In genomic region chr4:107485903-107486302, GRCm38 (mm10) we compare ENCODE assay signal across 11 mouse cellular contexts. TPM values are rescaled to one million over a fixed set of nuclear protein-coding genes. Genes with fewer than 3 reads are reported as not detected.
DNase-seq lines count a peak whose midpoint lies in the region; ATAC-seq lines count a peak whose summit lies in the region.
"Had no signal": no experiment of that assay in that cellular context is flagged by ENCODE, and none has a peak within 500 bp of the region (broad histone marks: within the 10 kb centered on the region; RNA-seq: fewer than 3 reads in every experiment).

No protein-coding gene starts in this region.

- H3K4me2 ChIP-seq in embryonic facial prominence, embryonic 11.5 days (ENCODE audit: low read depth, low read length), result no peak overlapping the region

- no peak overlapping the region for H3K27ac ChIP-seq in embryonic facial prominence, embryonic 11.5 days (replicated peaks; ENCODE audit: low read depth, low read length)
- no peak overlapping the region for H3K27ac ChIP-seq in embryonic facial prominence, embryonic 10.5 days (replicated peaks)

- no peaks in the 10 kb centered on the region for H3K36me3 ChIP-seq in embryonic facial prominence, embryonic 11.5 days (replicated peaks; ENCODE audit: control insufficient read depth, insufficient read depth, low read depth, low read length)
- H3K36me3 ChIP-seq in embryonic facial prominence, embryonic 10.5 days (replicated peaks), result no peaks in the 10 kb centered on the region

- WGBS in embryonic facial prominence, embryonic 11.5 days, result 71% methylated on average over 5 of the region's 5 CpGs
- 70% methylated on average over 5 of the region's 5 CpGs for WGBS in embryonic facial prominence, embryonic 10.5 days

- no peak for DNase-seq in embryonic facial prominence, embryonic 11.5 days (ENCODE audit: low spot score)
- no peak for DNase-seq in embryonic facial prominence, embryonic 10.5 days (ENCODE audit: low spot score)
- peak; percentile 31 to 35 for DNase-seq in layer of hippocampus, postnatal 10 days (ENCODE audit: low spot score in 2 of 2)
- DNase-seq in layer of hippocampus, adult 18-20 months (ENCODE audit: low spot score in 2 of 2), result no peak
- peak; percentile 7 for DNase-seq in 416B (ENCODE audit: low read depth)
- peak; percentile 13 for DNase-seq in adrenal gland, postnatal 25 days
- no peak for DNase-seq in yolk sac, embryonic 10.5 days (ENCODE audit: low spot score)
- no peak for DNase-seq in gastrocnemius, postnatal 25 days
- DNase-seq: heart, postnatal 10 days; kidney, adult 9 months; right cerebral cortex, postnatal 25 days had no signal

- peak; percentile 11; the same call in 1 of the 2 replicates for ATAC-seq in embryonic facial prominence, embryonic 11.5 days (replicated peaks; ENCODE audit: insufficient number of reproducible peaks, low FRiP score, low TSS enrichment, low read depth)

- H3K9me3 ChIP-seq in embryonic facial prominence, embryonic 11.5 days (replicated peaks; ENCODE audit: control insufficient read depth, low read length), result no peaks in the 10 kb centered on the region
- H3K9me3 ChIP-seq in embryonic facial prominence, embryonic 10.5 days, result no peaks in the 10 kb centered on the region

- H3K4me1 ChIP-seq in embryonic facial prominence, embryonic 11.5 days (ENCODE audit: control insufficient read depth, insufficient read depth, low read length), result no peaks in the 10 kb centered on the region
- H3K4me1 ChIP-seq in embryonic facial prominence, embryonic 10.5 days, result peaks cover 17% of the 10 kb centered on the region

- H3K4me3 ChIP-seq in embryonic facial prominence, embryonic 11.5 days (ENCODE audit: low read depth, low read length), result no peak overlapping the region
- H3K4me3 ChIP-seq in embryonic facial prominence, embryonic 10.5 days, result no peak overlapping the region

- H3K27me3 ChIP-seq in embryonic facial prominence, embryonic 11.5 days (ENCODE audit: control insufficient read depth, insufficient read depth, low read length), result no peaks in the 10 kb centered on the region
- peaks cover 34% of the 10 kb centered on the region for H3K27me3 ChIP-seq in embryonic facial prominence, embryonic 10.5 days (replicated peaks; ENCODE audit: low read depth, poor library complexity, severe bottlenecking)

- no peak overlapping the region for H3K9ac ChIP-seq in embryonic facial prominence, embryonic 11.5 days (replicated peaks; ENCODE audit: low read length)

RNA-seq across cellular contexts. Expression of gene Glis1, which starts 51.5 kb away (rescaled TPM):
- 7.7 and 8.4 TPM in 2 replicates for polyA plus RNA-seq in embryonic facial prominence, embryonic 11.5 days (2014; fragmentation: Nextera tagmentation; extraction: Ambion mirVana)
- polyA plus RNA-seq in embryonic facial prominence, embryonic 10.5 days (2016; fragmentation: Nextera tagmentation; extraction: Ambion mirVana), result 3.7 and 7.3 TPM in 2 replicates
- 1 to 10 TPM; 1.1 to 2.4 TPM for total RNA-seq in layer of hippocampus, postnatal 10 days (2021)
- 1 to 10 TPM; 2.1 to 2.4 TPM for total RNA-seq in layer of hippocampus, adult 18-20 months (2021)
- total RNA-seq in adrenal gland, postnatal 25 days (2021), result 0.79 TPM in 1 of 2 replicates, not detected in the other
- total RNA-seq in gastrocnemius, postnatal 25 days (2021), result not detected

Comparison
In these comparisons a context has a peak if more than half of its experiments do, and no peak if none do; other contexts are left out.
1. DNase-seq: peak in layer of hippocampus, postnatal 10 days (2 of 2), 416B (single experiment) and adrenal gland, postnatal 25 days (single experiment); none in embryonic facial prominence, embryonic 11.5 days (single experiment), embryonic facial prominence, embryonic 10.5 days (single experiment), layer of hippocampus, adult 18-20 months (0 of 2), yolk sac, embryonic 10.5 days (single experiment) and gastrocnemius, postnatal 25 days (single experiment).